Mouse (Mus musculus): ENCODE measurements at regions not wholly inside any gene's neighbourhood (a gene's known extent, or its start where the extent isn't known, plus 50 kb on each side); places are given as distances from the start of the nearest gene placed in this dataset.

DNA sequence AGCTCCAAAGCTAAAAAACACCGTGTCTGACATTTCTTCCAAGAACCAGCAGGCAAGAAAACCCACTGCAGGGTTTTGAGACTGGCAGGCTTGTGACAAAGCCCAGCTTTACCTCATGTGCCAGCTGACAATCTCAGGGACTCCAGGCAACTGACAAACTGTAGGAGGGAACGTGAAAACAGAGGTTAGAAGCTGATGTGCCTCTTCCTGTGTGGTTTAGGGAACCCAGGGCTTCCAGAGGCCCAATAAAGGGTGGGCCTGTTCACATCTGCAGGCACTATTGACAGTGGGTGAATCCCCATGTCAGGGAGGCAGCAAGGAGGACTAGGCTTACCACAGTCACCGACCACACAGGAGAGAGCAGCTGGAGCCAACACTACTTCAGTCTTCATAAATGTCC, 302.7 kb upstream of the Pik3r1 start:
- WGBS, result 53% methylated on average over 3 of the region's 3 CpGs
- no peaks in the 10 kb centered on the region for H3K4me1 ChIP-seq (ENCODE audit: insufficient read depth, low read depth, low read length)
- no peak for ATAC-seq

DNA sequence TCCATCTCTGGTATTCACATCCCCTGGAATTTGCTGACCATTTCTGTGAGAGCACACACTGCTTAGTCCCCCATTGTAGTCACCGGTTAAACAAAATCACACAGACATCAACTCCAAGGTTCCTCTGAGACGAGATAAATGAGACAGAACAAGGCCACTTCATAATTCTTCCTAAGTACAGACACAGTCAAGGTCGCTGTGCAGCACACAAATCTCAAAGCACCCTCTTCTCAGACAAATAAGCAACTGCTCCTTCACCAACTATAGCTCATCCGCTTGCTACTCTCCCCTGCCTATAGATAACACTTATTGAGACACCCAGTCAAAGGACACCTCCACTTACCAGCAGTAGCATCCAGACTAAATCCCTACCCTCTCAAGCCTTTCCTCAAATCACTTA, 304.3 kb upstream of the Pik3r1 start:
- no peaks in the 10 kb centered on the region for H3K36me3 ChIP-seq (ENCODE audit: insufficient read depth, low read length)
- no peak overlapping the region for H3K4me2 ChIP-seq (replicated peaks; ENCODE audit: low read depth, low read length)
- H3K27ac ChIP-seq (ENCODE audit: low read length), result no peak overlapping the region
- DNase-seq (ENCODE audit: low spot score), result no peak
- no peak for TF ChIP-seq EP300 (IDR thresholded peaks at IDR 0.05)
- TF ChIP-seq CTCF (IDR thresholded peaks at IDR 0.05), result no peak
- H3K9ac ChIP-seq (replicated peaks; ENCODE audit: low read depth), result no peak overlapping the region
- H3K4me1 ChIP-seq (ENCODE audit: insufficient read depth, low read depth, low read length), result no peaks in the 10 kb centered on the region
- no peaks in the 10 kb centered on the region for H3K9me3 ChIP-seq (ENCODE audit: low read length)
- H3K4me3 ChIP-seq (ENCODE audit: low read depth, low read length), result no peak overlapping the region
- no peak for ATAC-seq
- no peaks in the 10 kb centered on the region for H3K27me3 ChIP-seq (replicated peaks; ENCODE audit: insufficient read depth, low read length)
- WGBS, result 60% methylated on average over 4 of the region's 4 CpGs

More for the DNA sequence above, 302.7 kb upstream of the Pik3r1 start:
- no peaks in the 10 kb centered on the region for H3K27me3 ChIP-seq (replicated peaks; ENCODE audit: insufficient read depth, low read length)
- no peaks in the 10 kb centered on the region for H3K9me3 ChIP-seq (ENCODE audit: low read length)
- no peak overlapping the region for H3K27ac ChIP-seq (ENCODE audit: low read length)
- no peaks in the 10 kb centered on the region for H3K36me3 ChIP-seq (ENCODE audit: insufficient read depth, low read length)
- DNase-seq (ENCODE audit: low spot score), result no peak
- no peak overlapping the region for H3K4me2 ChIP-seq (replicated peaks; ENCODE audit: low read depth, low read length)
- no peak for TF ChIP-seq EP300 (IDR thresholded peaks at IDR 0.05)
- no peak for TF ChIP-seq CTCF (IDR thresholded peaks at IDR 0.05)
- no peak overlapping the region for H3K9ac ChIP-seq (replicated peaks; ENCODE audit: low read depth)
- H3K4me3 ChIP-seq (ENCODE audit: low read depth, low read length), result no peak overlapping the region

GRCm38 (mm10) chr13:102087766-102088165, 319.7 kb upstream of the Pik3r1 start:
- Histone ChIP-seq H3K4me1 (ENCODE audit: insufficient read depth, low read depth, low read length) (no peaks in the 10 kb centered on the region), H3K27ac (ENCODE audit: low read length) (no peak overlapping the region), H3K36me3 (ENCODE audit: insufficient read depth, low read length) (no peaks in the 10 kb centered on the region), H3K27me3 (replicated peaks; ENCODE audit: insufficient read depth, low read length) (no peaks in the 10 kb centered on the region), H3K9ac (replicated peaks; ENCODE audit: low read depth) (no peak overlapping the region), H3K4me2 (replicated peaks; ENCODE audit: low read depth, low read length) (no peak overlapping the region), H3K4me3 (ENCODE audit: low read depth, low read length) (no peak overlapping the region), H3K9me3 (ENCODE audit: low read length) (no peaks in the 10 kb centered on the region)
- DNase-seq (ENCODE audit: low spot score), result no peak
- 71% methylated on average over 1 of the region's 1 CpGs for WGBS
- no peak for ATAC-seq
- TF ChIP-seq CTCF (IDR thresholded peaks at IDR 0.05) (no peak), EP300 (IDR thresholded peaks at IDR 0.05) (no peak)

- DNase-seq (ENCODE audit: low spot score) (no peak), ATAC-seq (no peak)
- TF ChIP-seq EP300 (IDR thresholded peaks at IDR 0.05) (no peak), CTCF (IDR thresholded peaks at IDR 0.05) (no peak)
- 48% methylated on average over 5 of the region's 5 CpGs for WGBS
- H3K4me3 ChIP-seq (ENCODE audit: low read depth, low read length), result no peak overlapping the region
- no peak overlapping the region for H3K9ac ChIP-seq (replicated peaks; ENCODE audit: low read depth)
- no peak overlapping the region for H3K4me2 ChIP-seq (replicated peaks; ENCODE audit: low read depth, low read length)
- no peaks in the 10 kb centered on the region for H3K4me1 ChIP-seq (ENCODE audit: insufficient read depth, low read depth, low read length)
- H3K27me3 ChIP-seq (replicated peaks; ENCODE audit: insufficient read depth, low read length), result no peaks in the 10 kb centered on the region
- H3K27ac ChIP-seq (ENCODE audit: low read length), result no peak overlapping the region
- H3K9me3 ChIP-seq (ENCODE audit: low read length), result no peaks in the 10 kb centered on the region
- no peaks in the 10 kb centered on the region for H3K36me3 ChIP-seq (ENCODE audit: insufficient read depth, low read length)
Observed at GRCm38 (mm10) chr13:102089551-102089950, 321.5 kb upstream of the Pik3r1 start.

- TF ChIP-seq EP300 (IDR thresholded peaks at IDR 0.05) (no peak), CTCF (IDR thresholded peaks at IDR 0.05) (no peak)
- no peaks in the 10 kb centered on the region for H3K4me1 ChIP-seq (ENCODE audit: insufficient read depth, low read depth, low read length)
- ATAC-seq (no peak), DNase-seq (ENCODE audit: low spot score) (no peak)
- H3K9me3 ChIP-seq (ENCODE audit: low read length), result no peaks in the 10 kb centered on the region
- H3K27me3 ChIP-seq (replicated peaks; ENCODE audit: insufficient read depth, low read length), result no peaks in the 10 kb centered on the region
- H3K27ac ChIP-seq (ENCODE audit: low read length), result no peak overlapping the region
- WGBS, result 72% methylated on average over 4 of the region's 4 CpGs
- H3K9ac ChIP-seq (replicated peaks; ENCODE audit: low read depth), result no peak overlapping the region
- no peak overlapping the region for H3K4me3 ChIP-seq (ENCODE audit: low read depth, low read length)
- no peaks in the 10 kb centered on the region for H3K36me3 ChIP-seq (ENCODE audit: insufficient read depth, low read length)
- no peak overlapping the region for H3K4me2 ChIP-seq (replicated peaks; ENCODE audit: low read depth, low read length)
Observed at GRCm38 (mm10) chr13:102094193-102094592, 326.2 kb upstream of the Pik3r1 start.

GRCm38 (mm10) chr13:102103161-102103560, 335.1 kb upstream of the Pik3r1 start:
- Histone ChIP-seq H3K9ac (replicated peaks; ENCODE audit: low read depth) (no peak overlapping the region), H3K9me3 (ENCODE audit: low read length) (no peaks in the 10 kb centered on the region), H3K36me3 (ENCODE audit: insufficient read depth, low read length) (no peaks in the 10 kb centered on the region), H3K27ac (ENCODE audit: low read length) (no peak overlapping the region), H3K4me3 (ENCODE audit: low read depth, low read length) (no peak overlapping the region), H3K4me1 (ENCODE audit: insufficient read depth, low read depth, low read length) (no peaks in the 10 kb centered on the region; the same call in 1 of the 2 replicates), H3K27me3 (replicated peaks; ENCODE audit: insufficient read depth, low read length) (no peaks in the 10 kb centered on the region), H3K4me2 (replicated peaks; ENCODE audit: low read depth, low read length) (no peak overlapping the region)
- no peak for ATAC-seq
- no peak for DNase-seq (ENCODE audit: low spot score)
- TF ChIP-seq CTCF (IDR thresholded peaks at IDR 0.05) (no peak), EP300 (IDR thresholded peaks at IDR 0.05) (no peak)
- WGBS, result 43% methylated on average over 1 of the region's 1 CpGs

- H3K27me3 ChIP-seq (replicated peaks; ENCODE audit: insufficient read depth, low read length), result no peaks in the 10 kb centered on the region
- no peak overlapping the region for H3K4me3 ChIP-seq (ENCODE audit: low read depth, low read length)
- no peak overlapping the region for H3K9ac ChIP-seq (replicated peaks; ENCODE audit: low read depth)
- H3K4me2 ChIP-seq (replicated peaks; ENCODE audit: low read depth, low read length), result no peak overlapping the region
- TF ChIP-seq CTCF (IDR thresholded peaks at IDR 0.05), result no peak
- TF ChIP-seq EP300 (IDR thresholded peaks at IDR 0.05), result no peak
- ATAC-seq, result no peak
- DNase-seq (ENCODE audit: low spot score), result no peak
- WGBS, result 77% methylated on average over 1 of the region's 1 CpGs
- H3K4me1 ChIP-seq (ENCODE audit: insufficient read depth, low read depth, low read length), result no peaks in the 10 kb centered on the region; the same call in 1 of the 2 replicates
- H3K36me3 ChIP-seq (ENCODE audit: insufficient read depth, low read length), result no peaks in the 10 kb centered on the region
- H3K9me3 ChIP-seq (ENCODE audit: low read length), result no peaks in the 10 kb centered on the region
- no peak overlapping the region for H3K27ac ChIP-seq (ENCODE audit: low read length)
Observed at GRCm38 (mm10) chr13:102106188-102106587, 338.2 kb upstream of the Pik3r1 start.
